Mouse (Mus musculus) midbrain, embryonic 14.5 days (tissue): Measurements from ENCODE around the gene E330021D16Rik. TPM values are rescaled to one million over a fixed set of nuclear protein-coding genes. Genes with fewer than 3 reads are reported as not detected.
A peak's percentile ranks its signal among the peaks of the same experiment; 100 is the strongest.
"Not testable (repeated sequence)": the region's sequence is repeated elsewhere in the genome, so short reads cannot be mapped to it uniquely, and the experiment has no call there.

ENCODE experiments used
- ATAC-seq: fragments of 200-750 bp; cut with Nextera tagmentation; 2 replicates; pipeline ENCODE4 v1.8.0; 2017; ENCODE audit warnings: moderate number of reproducible peaks, moderate library complexity; ENCODE audit not compliant: low FRiP score, low TSS enrichment
- DNase-seq: peaks from one replicate; pipeline ENCODE4 v3.0.0-alpha.2; 2015
- H3K27ac ChIP-seq: fragments of 300-500 bp; sonication (generic); replicated peaks from 2 replicates; pipeline ENCODE4 v1.5.1; 2014; ENCODE audit warnings: mild to moderate bottlenecking, low read depth, low read length, moderate library complexity
- H3K27me3 ChIP-seq: fragments of 300-500 bp; sonication (generic); 2 replicates; pipeline ENCODE4 v1.6.1; 2014; ENCODE audit warnings: low read length, control low read depth, mixed read lengths; ENCODE audit not compliant: control insufficient read depth, insufficient read depth
- H3K36me3 ChIP-seq: fragments of 300-500 bp; sonication (generic); 2 replicates; pipeline ENCODE4 v1.6.1; 2014; ENCODE audit warnings: low read length, control low read depth; ENCODE audit not compliant: control insufficient read depth, insufficient read depth
- H3K4me1 ChIP-seq: fragments of 300-500 bp; sonication (generic); 2 replicates; pipeline ENCODE4 v1.6.1; 2014; ENCODE audit warnings: mild to moderate bottlenecking, antibody characterized with exemption, low read length, control low read depth; ENCODE audit not compliant: control insufficient read depth, insufficient read depth
- H3K4me2 ChIP-seq: fragments of 300-500 bp; sonication (generic); 2 replicates; pipeline ENCODE4 v1.6.1; 2014; ENCODE audit warnings: mild to moderate bottlenecking, low read length, moderate library complexity
- H3K4me3 ChIP-seq: fragments of 300-500 bp; sonication (generic); replicated peaks from 2 replicates; pipeline ENCODE4 v1.5.1; 2014; ENCODE audit warnings: low read depth, low read length
- H3K9ac ChIP-seq: fragments of 300-500 bp; sonication (generic); replicated peaks from 2 replicates; pipeline ENCODE4 v1.6.1; 2014; ENCODE audit warnings: mild to moderate bottlenecking, low read length, moderate library complexity
- H3K9me3 ChIP-seq: fragments of 300-500 bp; sonication (generic); 2 replicates; pipeline ENCODE4 v1.6.1; 2016; ENCODE audit warnings: low read length, control low read depth, mixed read lengths; ENCODE audit not compliant: control insufficient read depth
- WGBS: fragments of 180-500 bp; shearing (Covaris S2); extraction: QIAGEN DNeasy Blood & Tissue Kit; methylation state at CpG from one replicate; pipeline ENCODE4 v1.1.7; 2014; 5-methylcytosine and 5-hydroxymethylcytosine counted together
- polyA plus RNA-seq: library from polyadenylated mRNA; unstranded; fragments of >200 nt; fragmentation: Nextera tagmentation; extraction: Ambion mirVana; gene quantifications from 2 replicates; pipeline ENCODE4 v1.2.1, GENCODE M21; 2014

E330021D16Rik gene
- polyA plus RNA-seq, 1 experiment from 2014 or later, result not detected

- Histone ChIP-seq H3K27ac (no peak overlapping the region), H3K4me2 (no peak overlapping the region), H3K36me3 (no peaks in the 10 kb centered on the region), H3K9ac (no peak overlapping the region), H3K4me3 (no peak overlapping the region), H3K4me1 (no peaks in the 10 kb centered on the region), H3K27me3 (no peaks in the 10 kb centered on the region), H3K9me3 (0 out of 2 replicates have a peak, but pooled peaks cover 4% of the 10 kb centered on the region)
- DNase-seq (no peak), ATAC-seq (no peak)
- WGBS, result 89% methylated on average over 1 of the region's 1 CpGs
These were observed 34.6 kb upstream of the E330021D16Rik start for GRCm38 (mm10) chr6:136449930-136450329.

DNA sequence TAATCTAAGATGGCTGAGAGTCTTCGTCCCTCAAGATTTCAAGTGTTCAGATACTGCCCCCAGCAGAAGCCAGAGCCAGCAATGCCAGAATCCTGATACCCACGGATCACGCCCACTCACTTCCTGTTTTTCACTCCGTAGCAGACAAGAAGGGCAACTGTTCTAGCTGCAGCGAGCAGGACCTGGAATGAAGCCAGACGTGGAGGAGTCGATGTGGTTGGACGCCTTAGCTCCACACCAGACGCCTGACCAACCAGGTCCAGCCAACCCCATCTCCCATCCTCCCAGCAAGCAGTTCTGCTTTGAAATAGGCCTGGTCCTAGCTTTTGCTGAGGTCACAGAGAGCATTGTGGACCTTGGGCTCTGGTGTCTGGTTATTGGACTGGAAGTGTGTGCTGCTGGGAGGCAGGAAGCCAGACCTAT lies 33.9 kb upstream of the E330021D16Rik start:
- Histone ChIP-seq H3K4me1 (no peaks in the 10 kb centered on the region), H3K4me3 (no peak overlapping the region), H3K27ac (no peak overlapping the region), H3K36me3 (no peaks in the 10 kb centered on the region), H3K9ac (no peak overlapping the region), H3K9me3 (0 out of 2 replicates have a peak, but pooled peaks cover 4% of the 10 kb centered on the region), H3K4me2 (no peak overlapping the region), H3K27me3 (no peaks in the 10 kb centered on the region)
- ATAC-seq (no peak), DNase-seq (no peak)
- 86% methylated on average over 9 of the region's 9 CpGs for WGBS

DNA sequence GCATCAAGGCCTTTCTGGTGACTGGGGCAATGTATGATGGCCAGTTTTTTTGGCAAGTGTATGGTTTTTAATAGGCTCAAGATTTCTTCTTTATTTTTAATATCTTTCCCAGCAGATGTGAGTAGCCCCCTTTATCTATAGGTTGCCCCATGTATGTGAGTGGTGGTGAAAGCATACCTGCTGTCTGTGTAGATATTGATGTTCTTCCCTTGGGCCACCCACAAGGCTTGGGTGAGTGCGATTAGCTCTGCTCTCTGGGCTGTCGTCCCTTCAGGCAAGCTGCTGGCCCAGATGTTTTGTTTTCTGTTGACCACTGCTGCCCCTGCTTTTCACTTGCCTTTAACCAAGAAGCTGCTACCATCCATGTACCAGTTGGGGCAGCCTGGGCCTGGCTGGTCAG lies 23.8 kb upstream of the E330021D16Rik start:
- not testable (repeated sequence) for H3K9ac ChIP-seq, H3K27ac ChIP-seq, H3K4me1 ChIP-seq, H3K36me3 ChIP-seq, H3K4me3 ChIP-seq, DNase-seq, H3K4me2 ChIP-seq, ATAC-seq, H3K27me3 ChIP-seq
- WGBS, result 83% methylated on average over 2 of the region's 2 CpGs
- H3K9me3 ChIP-seq, result peaks cover 18% of the 10 kb centered on the region

- not testable (repeated sequence) for H3K27me3 ChIP-seq, ATAC-seq, DNase-seq, H3K9me3 ChIP-seq, H3K4me3 ChIP-seq, H3K27ac ChIP-seq, H3K9ac ChIP-seq, H3K36me3 ChIP-seq, H3K4me2 ChIP-seq, H3K4me1 ChIP-seq
- 83% methylated on average over 3 of the region's 3 CpGs for WGBS
These were observed 20.8 kb upstream of the E330021D16Rik start for GRCm38 (mm10) chr6:136436151-136436550.

DNA sequence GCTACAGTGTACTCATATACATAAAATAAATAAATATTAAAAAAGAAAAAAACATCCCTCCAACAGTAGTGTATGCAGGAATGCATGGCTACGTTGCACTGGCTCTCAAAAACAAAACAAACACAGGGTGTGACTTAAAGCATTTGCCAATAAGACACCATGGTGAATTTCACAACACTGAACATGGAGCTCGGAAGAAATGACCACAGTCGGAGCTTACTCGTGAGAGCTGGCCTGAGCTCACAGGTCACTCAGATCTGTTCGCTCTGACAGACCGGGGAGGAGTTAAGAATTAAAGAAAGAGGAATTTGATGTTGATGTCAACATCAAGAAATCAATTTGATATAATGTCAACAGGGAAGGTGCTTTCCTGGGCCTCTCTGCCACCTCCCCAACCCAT lies 18.2 kb upstream of the E330021D16Rik start:
- Histone ChIP-seq H3K27me3 (no peaks in the 10 kb centered on the region), H3K9me3 (no peaks in the 10 kb centered on the region), H3K27ac (no peak overlapping the region), H3K4me1 (no peaks in the 10 kb centered on the region), H3K4me2 (no peak overlapping the region), H3K36me3 (no peaks in the 10 kb centered on the region), H3K4me3 (no peak overlapping the region), H3K9ac (no peak overlapping the region)
- 91% methylated on average over 6 of the region's 6 CpGs for WGBS
- ATAC-seq (no peak), DNase-seq (no peak)

DNA sequence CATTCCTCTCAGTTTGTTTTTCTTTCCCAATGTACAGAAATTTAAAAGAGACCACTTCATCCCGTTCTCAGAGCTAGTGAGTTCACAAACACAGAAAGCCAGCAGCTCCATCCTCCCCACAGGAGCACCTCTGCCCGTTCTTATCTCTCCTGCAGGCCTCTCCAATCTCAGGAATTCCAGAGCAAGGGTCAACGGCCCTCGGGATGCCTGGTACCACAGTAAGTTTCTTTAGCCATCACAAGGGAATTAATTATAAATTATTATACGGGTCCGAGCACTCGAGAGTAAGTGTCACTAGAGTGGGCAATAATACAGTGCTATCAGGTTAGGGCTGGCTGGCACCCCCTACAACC lies 16.5 kb upstream of the E330021D16Rik start:
- WGBS, result 56% methylated on average over 7 of the region's 7 CpGs
- no peak overlapping the region for H3K4me3 ChIP-seq
- ATAC-seq (no peak), DNase-seq (no peak)
- H3K4me2 ChIP-seq, result no peak overlapping the region
- no peaks in the 10 kb centered on the region for H3K9me3 ChIP-seq
- no peaks in the 10 kb centered on the region for H3K27me3 ChIP-seq
- no peak overlapping the region for H3K9ac ChIP-seq
- H3K27ac ChIP-seq, result no peak overlapping the region
- H3K4me1 ChIP-seq, result no peaks in the 10 kb centered on the region
- no peaks in the 10 kb centered on the region for H3K36me3 ChIP-seq

- H3K4me2 ChIP-seq, result no peak overlapping the region
- H3K9ac ChIP-seq, result no peak overlapping the region
- H3K27me3 ChIP-seq, result no peaks in the 10 kb centered on the region
- no peaks in the 10 kb centered on the region for H3K36me3 ChIP-seq
- no peak overlapping the region for H3K27ac ChIP-seq
- no peaks in the 10 kb centered on the region for H3K4me1 ChIP-seq
- no peaks in the 10 kb centered on the region for H3K9me3 ChIP-seq
- H3K4me3 ChIP-seq, result no peak overlapping the region
- ATAC-seq (no peak), DNase-seq (peak; percentile 51)
- 58% methylated on average over 10 of the region's 10 CpGs for WGBS
These were observed 16.0 kb upstream of the E330021D16Rik start for GRCm38 (mm10) chr6:136431169-136431895.

GRCm38 (mm10) chr6:136429441-136429840 lies 14.1 kb upstream of the E330021D16Rik start:
- ATAC-seq, result no peak
- Histone ChIP-seq H3K27ac (no peak overlapping the region), H3K9me3 (no peaks in the 10 kb centered on the region), H3K4me1 (no peaks in the 10 kb centered on the region), H3K4me3 (no peak overlapping the region), H3K36me3 (no peaks in the 10 kb centered on the region), H3K4me2 (no peak overlapping the region), H3K9ac (no peak overlapping the region), H3K27me3 (no peaks in the 10 kb centered on the region)
- WGBS, result 71% methylated on average over 4 of the region's 4 CpGs
- no peak for DNase-seq

DNA sequence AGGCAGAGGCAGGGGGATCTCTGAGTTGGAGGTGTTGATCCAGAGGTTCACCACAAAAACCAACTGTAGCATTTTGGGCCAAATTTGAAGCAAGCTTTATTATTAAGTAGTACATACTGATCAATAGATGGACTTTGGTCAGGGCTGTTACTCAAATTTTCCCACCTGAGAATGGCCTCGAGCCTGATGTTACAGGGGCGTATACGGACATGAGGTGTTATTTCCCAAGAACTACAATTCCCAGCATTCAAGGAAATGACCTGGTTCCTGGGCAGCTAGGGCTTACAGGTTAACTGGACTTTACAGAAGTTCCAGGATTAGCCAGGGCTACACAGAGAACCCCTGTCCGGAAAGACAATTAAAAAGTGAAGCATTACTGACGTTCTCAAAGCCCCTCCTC lies 13.0 kb upstream of the E330021D16Rik start:
- Histone ChIP-seq H3K4me1 (no peaks in the 10 kb centered on the region), H3K9ac (no peak overlapping the region), H3K4me2 (no peak overlapping the region), H3K27me3 (no peaks in the 10 kb centered on the region), H3K9me3 (no peaks in the 10 kb centered on the region), H3K4me3 (no peak overlapping the region), H3K27ac (no peak overlapping the region), H3K36me3 (no peaks in the 10 kb centered on the region)
- no peak for DNase-seq
- ATAC-seq, result no peak
- WGBS, result 92% methylated on average over 5 of the region's 5 CpGs
